Mouse (Mus musculus): Measurements from ENCODE around the gene Pnp2. TPM values are rescaled to one million over a fixed set of nuclear protein-coding genes. Genes with fewer than 3 reads are reported as not detected.
"Not testable (repeated sequence)": the region's sequence is repeated elsewhere in the genome, so short reads cannot be mapped to it uniquely, and the experiment has no call there.

Pnp2 gene
- polyA plus RNA-seq, 1 experiment = 1.0 TPM

DNA sequence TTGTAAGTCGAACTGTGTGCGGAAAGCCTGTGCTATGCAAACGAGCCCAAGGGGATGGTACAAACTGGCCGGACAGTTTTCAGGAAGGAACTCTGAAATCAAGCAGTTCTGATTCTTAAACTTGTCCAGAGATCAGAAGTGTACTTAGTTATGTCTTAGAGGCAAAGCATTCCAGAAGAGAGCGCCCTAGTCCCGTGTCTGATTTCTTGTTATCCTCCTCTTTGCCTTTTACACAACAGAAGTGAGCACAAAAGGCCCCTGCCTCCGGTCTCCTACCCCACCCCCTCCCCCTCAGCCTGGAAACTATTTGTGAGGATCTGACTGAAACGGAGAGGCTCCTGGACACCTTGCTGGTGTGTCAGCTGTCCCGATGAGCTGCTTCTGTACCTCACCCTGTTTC lies 20.9 kb downstream of the Pnp2 start:
- DNase-seq = no peak
- Histone ChIP-seq H3K4me1 (ENCODE audit: control insufficient read depth, insufficient read depth, low read length) (no peaks in the 10 kb centered on the region), H3K27me3 (ENCODE audit: control insufficient read depth, insufficient read depth, low read length) (no peaks in the 10 kb centered on the region), H3K27ac (ENCODE audit: insufficient read depth, low read length) (no peak overlapping the region), H3K4me3 (replicated peaks; ENCODE audit: insufficient read depth, low read depth, low read length) (no peak overlapping the region)
- 16% methylated on average over 9 of the region's 9 CpGs for WGBS
- TF ChIP-seq CTCF (IDR thresholded peaks at IDR 0.05; ENCODE audit: borderline replicate concordance, insufficient read depth, low read depth, low read length) (no peak), POLR2A (IDR thresholded peaks at IDR 0.05; ENCODE audit: borderline replicate concordance, insufficient read depth, low read length) (no peak)

DNA sequence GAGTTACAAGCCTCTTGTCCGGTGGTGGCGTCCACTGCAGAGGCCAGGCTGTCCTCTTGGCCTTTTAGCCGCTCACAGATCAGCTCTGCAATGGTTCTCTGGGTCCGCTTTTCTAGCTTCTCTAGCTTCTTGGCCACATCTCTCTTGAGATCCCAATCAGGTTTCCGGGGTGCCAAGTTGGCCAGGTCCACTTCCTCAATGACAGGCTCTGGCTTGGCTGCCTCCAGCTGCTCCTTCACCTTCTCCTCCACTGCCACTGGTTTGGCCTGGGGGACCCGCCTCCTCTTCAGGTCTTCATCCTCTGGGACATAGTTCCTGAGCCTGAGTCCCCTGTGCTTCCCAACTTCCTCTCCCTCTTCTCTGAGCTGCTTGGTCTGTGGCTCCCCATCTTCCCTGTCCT lies 22.7 kb downstream of the Pnp2 start:
- not testable (repeated sequence) for H3K27ac ChIP-seq (ENCODE audit: insufficient read depth, low read length); H3K4me1 ChIP-seq (ENCODE audit: control insufficient read depth, insufficient read depth, low read length); H3K4me3 ChIP-seq (replicated peaks; ENCODE audit: insufficient read depth, low read depth, low read length); H3K27me3 ChIP-seq (ENCODE audit: control insufficient read depth, insufficient read depth, low read length); DNase-seq
- WGBS = 94% methylated on average over 6 of the region's 6 CpGs

DNA sequence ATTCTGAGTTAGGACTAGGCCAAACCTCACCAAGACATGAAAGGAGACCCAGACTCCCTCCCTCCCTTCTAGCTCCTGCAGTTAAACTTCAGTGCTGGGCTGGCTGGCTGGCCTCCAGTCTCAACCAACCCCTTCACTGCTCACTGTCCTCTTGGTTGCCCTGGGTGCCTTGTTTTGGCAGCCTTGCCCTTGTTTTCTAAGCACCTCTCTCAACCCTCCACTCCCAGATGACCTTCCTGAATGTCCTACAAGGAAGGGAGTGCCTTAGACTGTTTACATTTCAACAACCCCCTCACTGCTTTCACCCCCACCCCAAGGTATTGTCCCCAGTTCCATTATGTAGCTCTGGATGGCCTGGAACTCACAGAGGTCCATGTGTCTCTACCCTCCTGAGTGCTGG lies 23.8 kb downstream of the Pnp2 start:
- Histone ChIP-seq H3K27ac (ENCODE audit: insufficient read depth, low read length) (no peak overlapping the region), H3K4me1 (ENCODE audit: control insufficient read depth, insufficient read depth, low read length) (no peaks in the 10 kb centered on the region), H3K27me3 (ENCODE audit: control insufficient read depth, insufficient read depth, low read length) (no peaks in the 10 kb centered on the region), H3K4me3 (replicated peaks; ENCODE audit: insufficient read depth, low read depth, low read length) (no peak overlapping the region)
- TF ChIP-seq POLR2A (IDR thresholded peaks at IDR 0.05; ENCODE audit: borderline replicate concordance, insufficient read depth, low read length) (no peak), CTCF (IDR thresholded peaks at IDR 0.05; ENCODE audit: borderline replicate concordance, insufficient read depth, low read depth, low read length) (no peak)
- DNase-seq = no peak

DNA sequence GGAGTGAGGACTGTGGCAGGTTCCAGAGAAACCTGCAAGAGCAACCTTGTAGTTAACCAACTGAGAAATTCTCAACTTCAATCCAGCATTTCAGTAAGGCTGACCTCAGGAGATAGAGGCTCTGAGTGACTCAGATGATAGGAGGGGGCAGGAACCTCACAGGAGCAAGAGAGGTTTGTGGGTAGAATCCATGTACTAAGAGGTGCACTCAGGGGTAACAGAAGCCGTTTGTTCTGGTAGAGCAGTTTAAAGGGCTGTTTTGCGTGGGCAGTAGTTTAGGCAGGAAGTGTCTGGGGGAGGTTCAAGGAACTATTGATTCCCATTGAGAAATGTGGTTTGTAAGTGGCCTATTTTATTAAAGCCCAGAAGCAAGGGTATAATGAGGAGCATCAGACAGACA lies 25.4 kb downstream of the Pnp2 start:
- H3K4me1 ChIP-seq (ENCODE audit: control insufficient read depth, insufficient read depth, low read length) = no peaks in the 10 kb centered on the region
- DNase-seq = no peak
- 44% methylated on average over 2 of the region's 2 CpGs for WGBS
- H3K4me3 ChIP-seq (replicated peaks; ENCODE audit: insufficient read depth, low read depth, low read length) = no peak overlapping the region
- TF ChIP-seq CTCF (IDR thresholded peaks at IDR 0.05; ENCODE audit: borderline replicate concordance, insufficient read depth, low read depth, low read length) (no peak), POLR2A (IDR thresholded peaks at IDR 0.05; ENCODE audit: borderline replicate concordance, insufficient read depth, low read length) (no peak)
- no peak overlapping the region for H3K27ac ChIP-seq (ENCODE audit: insufficient read depth, low read length)
- no peaks in the 10 kb centered on the region for H3K27me3 ChIP-seq (ENCODE audit: control insufficient read depth, insufficient read depth, low read length)

DNA sequence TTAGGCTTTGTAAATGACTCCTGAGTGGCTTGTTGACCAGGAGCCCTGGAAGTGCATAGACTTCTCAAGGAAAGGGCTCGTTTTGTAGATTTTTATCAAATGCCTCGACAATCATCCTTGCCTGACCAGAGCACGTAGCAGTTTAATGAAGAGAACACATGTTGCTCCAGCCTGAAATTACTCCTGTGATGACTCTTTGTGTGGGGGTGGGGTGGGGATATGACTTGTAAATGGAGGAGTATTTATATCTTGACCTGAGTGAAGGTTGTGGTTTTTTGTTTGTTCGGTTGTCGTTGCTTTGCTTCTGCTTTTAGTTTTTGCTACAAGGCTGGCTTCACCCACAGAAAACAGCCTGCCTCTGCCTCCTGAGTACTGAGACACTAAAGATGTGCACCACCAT lies 26.0 kb downstream of the Pnp2 start:
- no peak overlapping the region for H3K27ac ChIP-seq (ENCODE audit: insufficient read depth, low read length)
- TF ChIP-seq CTCF (IDR thresholded peaks at IDR 0.05; ENCODE audit: borderline replicate concordance, insufficient read depth, low read depth, low read length) (no peak), POLR2A (IDR thresholded peaks at IDR 0.05; ENCODE audit: borderline replicate concordance, insufficient read depth, low read length) (no peak)
- no peak for DNase-seq
- 87% methylated on average over 5 of the region's 5 CpGs for WGBS
- no peak overlapping the region for H3K4me3 ChIP-seq (replicated peaks; ENCODE audit: insufficient read depth, low read depth, low read length)
- no peaks in the 10 kb centered on the region for H3K27me3 ChIP-seq (ENCODE audit: control insufficient read depth, insufficient read depth, low read length)
- H3K4me1 ChIP-seq (ENCODE audit: control insufficient read depth, insufficient read depth, low read length) = no peaks in the 10 kb centered on the region

GRCm38 (mm10) chr14:50987668-50988067 lies 31.9 kb downstream of the Pnp2 start:
- TF ChIP-seq CTCF (IDR thresholded peaks at IDR 0.05; ENCODE audit: borderline replicate concordance, insufficient read depth, low read depth, low read length) (no peak), POLR2A (IDR thresholded peaks at IDR 0.05; ENCODE audit: borderline replicate concordance, insufficient read depth, low read length) (no peak)

DNA sequence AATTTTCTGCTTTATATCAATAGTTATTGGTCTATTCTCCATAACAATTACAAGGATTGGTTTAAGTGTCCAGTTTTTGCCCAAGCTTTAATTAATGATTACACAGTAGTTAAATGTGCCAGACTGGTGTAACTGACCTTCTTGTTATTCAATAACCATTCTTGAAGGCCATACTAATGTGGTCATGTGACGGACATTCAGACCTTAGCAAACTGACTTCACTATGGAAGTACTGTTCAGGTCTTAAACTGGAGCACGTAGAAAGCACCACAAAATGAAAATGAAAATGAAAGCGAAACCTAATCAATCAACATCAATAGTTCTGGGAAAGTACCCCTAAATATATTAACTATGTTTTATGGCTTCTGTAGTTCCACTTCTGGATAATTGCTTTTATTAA lies 35.2 kb downstream of the Pnp2 start:
- no peaks in the 10 kb centered on the region for H3K27me3 ChIP-seq (ENCODE audit: control insufficient read depth, insufficient read depth, low read length)
- H3K4me1 ChIP-seq (ENCODE audit: control insufficient read depth, insufficient read depth, low read length) = no peaks in the 10 kb centered on the region
- H3K27ac ChIP-seq (ENCODE audit: insufficient read depth, low read length) = no peak overlapping the region
- H3K4me3 ChIP-seq (replicated peaks; ENCODE audit: insufficient read depth, low read depth, low read length) = no peak overlapping the region
- 86% methylated on average over 3 of the region's 3 CpGs for WGBS
- TF ChIP-seq CTCF (IDR thresholded peaks at IDR 0.05; ENCODE audit: borderline replicate concordance, insufficient read depth, low read depth, low read length) = no peak
- TF ChIP-seq POLR2A (IDR thresholded peaks at IDR 0.05; ENCODE audit: borderline replicate concordance, insufficient read depth, low read length) = no peak
- DNase-seq = no peak

More at GRCm38 (mm10) chr14:50987668-50988067, 31.9 kb downstream of the Pnp2 start:
- no peak for DNase-seq
- WGBS = 92% methylated on average over 2 of the region's 2 CpGs
- Histone ChIP-seq H3K4me3 (replicated peaks; ENCODE audit: insufficient read depth, low read depth, low read length) (no peak overlapping the region), H3K27ac (ENCODE audit: insufficient read depth, low read length) (no peak overlapping the region), H3K27me3 (ENCODE audit: control insufficient read depth, insufficient read depth, low read length) (no peaks in the 10 kb centered on the region), H3K4me1 (ENCODE audit: control insufficient read depth, insufficient read depth, low read length) (no peaks in the 10 kb centered on the region)

DNA sequence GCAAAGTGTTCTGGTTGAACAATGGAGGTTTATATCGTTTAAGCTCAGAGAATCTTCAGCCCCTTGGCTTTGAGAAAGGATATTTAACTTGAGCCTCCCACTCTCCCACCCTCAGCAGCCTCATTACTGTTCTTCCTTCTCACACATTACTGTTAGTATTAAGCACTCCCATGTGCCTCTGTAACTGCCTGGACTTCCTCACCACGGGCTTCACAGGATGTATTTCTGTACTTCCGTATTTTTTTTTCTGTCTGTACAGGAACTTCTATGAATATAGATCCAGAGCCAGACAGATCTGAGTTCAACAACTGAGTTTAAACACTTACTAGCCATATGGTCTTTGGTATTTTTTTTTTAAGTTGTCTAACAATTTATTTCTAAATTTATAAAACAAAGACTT lies 41.3 kb downstream of the Pnp2 start:
- no peak overlapping the region for H3K4me3 ChIP-seq (replicated peaks; ENCODE audit: insufficient read depth, low read depth, low read length)
- TF ChIP-seq POLR2A (IDR thresholded peaks at IDR 0.05; ENCODE audit: borderline replicate concordance, insufficient read depth, low read length) = no peak
- no peak overlapping the region for H3K27ac ChIP-seq (ENCODE audit: insufficient read depth, low read length)
- no peak for DNase-seq
- WGBS = 83% methylated on average over 3 of the region's 3 CpGs
- no peaks in the 10 kb centered on the region for H3K4me1 ChIP-seq (ENCODE audit: control insufficient read depth, insufficient read depth, low read length)
- H3K27me3 ChIP-seq (ENCODE audit: control insufficient read depth, insufficient read depth, low read length) = no peaks in the 10 kb centered on the region

Measured in cerebellum, adult 2 months (tissue).